Mouse (Mus musculus): Measurements from ENCODE around the gene Snx3.
A peak's percentile ranks its signal among the peaks of the same experiment; 100 is the strongest.

The Snx3 gene

GRCm38 (mm10) chr10:42510141-42510540 is 8.3 kb downstream of the Snx3 start:
- DNase-seq, result peak in 1 of 2 experiments; percentile 11

GRCm38 (mm10) chr10:42511184-42512135 is 9.6 kb downstream of the Snx3 start:
- no peak for DNase-seq

GRCm38 (mm10) chr10:42514125-42514524 is 12.3 kb downstream of the Snx3 start:
- no peak for DNase-seq

- no peak for DNase-seq
These were observed 16.5 kb downstream of the Snx3 start for GRCm38 (mm10) chr10:42518363-42518762.

GRCm38 (mm10) chr10:42521315-42521981 is 19.6 kb downstream of the Snx3 start:
- no peak for DNase-seq

- DNase-seq, result no peak
These were observed 21.1 kb downstream of the Snx3 start for GRCm38 (mm10) chr10:42522912-42523311.

GRCm38 (mm10) chr10:42523556-42524162 is 21.8 kb downstream of the Snx3 start:
- DNase-seq, result no peak

- DNase-seq, result no peak
These were observed 23.9 kb downstream of the Snx3 start for GRCm38 (mm10) chr10:42525682-42526081.

GRCm38 (mm10) chr10:42533836-42534453 is 32.1 kb downstream of the Snx3 start:
- DNase-seq, result no peak

GRCm38 (mm10) chr10:42537571-42538316 is 35.9 kb downstream of the Snx3 start:
- no peak for DNase-seq

- no peak for DNase-seq
These were observed 44.1 kb downstream of the Snx3 start for GRCm38 (mm10) chr10:42545707-42546503.

GRCm38 (mm10) chr10:42546507-42546906 is 44.7 kb downstream of the Snx3 start:
- DNase-seq, result no peak

- DNase-seq, result no peak
These were observed 57.9 kb downstream of the Snx3 start for GRCm38 (mm10) chr10:42559581-42560200.

GRCm38 (mm10) chr10:42562272-42562671 is 60.4 kb downstream of the Snx3 start:
- no peak for DNase-seq

- no peak for DNase-seq
These were observed 70.7 kb downstream of the Snx3 start for GRCm38 (mm10) chr10:42572567-42572966.

- DNase-seq, result no peak
These were observed 71.1 kb downstream of the Snx3 start for GRCm38 (mm10) chr10:42572971-42573370.

- no peak for DNase-seq
These were observed 72.8 kb downstream of the Snx3 start for GRCm38 (mm10) chr10:42574639-42575038.

GRCm38 (mm10) chr10:42577525-42578280 is 75.9 kb downstream of the Snx3 start:
- no peak for DNase-seq

- no peak for DNase-seq
These were observed 76.4 kb downstream of the Snx3 start for GRCm38 (mm10) chr10:42578281-42578675.
